Mouse (Mus musculus) forebrain, embryonic 10.5 days (tissue): ENCODE results near the gene 1700102P08Rik. TPM values are rescaled to one million over a fixed set of nuclear protein-coding genes. Genes with fewer than 3 reads are reported as not detected.

Experiments
- DNase-seq: peaks from one replicate; pipeline ENCODE4 v3.0.0-alpha.2; 2017; ENCODE audit warnings: low spot score; ENCODE audit errors: extremely low spot score
- H3K27ac ChIP-seq: fragments of 300-500 bp; sonication (generic); 2 replicates; pipeline ENCODE4 v1.5.1; 2016; ENCODE audit warnings: mild to moderate bottlenecking
- H3K27me3 ChIP-seq: fragments of 300-500 bp; sonication (generic); 2 replicates; pipeline ENCODE4 v1.6.1; 2016; ENCODE audit warnings: mild to moderate bottlenecking; ENCODE audit not compliant: poor library complexity, severe bottlenecking
- H3K36me3 ChIP-seq: fragments of 300-500 bp; sonication (generic); replicated peaks from 2 replicates; pipeline ENCODE4 v1.6.1; 2016; ENCODE audit warnings: mild to moderate bottlenecking, moderate library complexity
- H3K4me1 ChIP-seq: fragments of 300-500 bp; sonication (generic); 2 replicates; pipeline ENCODE4 v1.6.1; 2016
- H3K4me3 ChIP-seq: fragments of 300-500 bp; sonication (generic); 2 replicates; pipeline ENCODE4 v1.5.1; 2016; ENCODE audit warnings: mild to moderate bottlenecking, moderate library complexity
- H3K9me3 ChIP-seq: fragments of 300-500 bp; sonication (generic); 2 replicates; pipeline ENCODE4 v1.6.1; 2016; ENCODE audit warnings: mild to moderate bottlenecking, moderate library complexity
- WGBS: fragments of 180-500 bp; shearing (Covaris S2); methylation state at CpG from one replicate; pipeline ENCODE4 v1.1.7; 2016; 5-methylcytosine and 5-hydroxymethylcytosine counted together
- polyA plus RNA-seq: library from polyadenylated mRNA; unstranded; fragments of >200 nt; fragmentation: Nextera tagmentation; extraction: Ambion mirVana; gene quantifications from 2 replicates; pipeline ENCODE4 v1.2.1, GENCODE M21; 2016

Gene 1700102P08Rik
- polyA plus RNA-seq: 0.60 and 0.65 TPM in 2 replicates

- Histone ChIP-seq H3K4me3 (no peak within 1 kb of the TSS), H3K9me3 (no peaks in the 10 kb centered on the region), H3K4me1 (peaks cover 7% of the 10 kb centered on the region), H3K36me3 (peaks cover 66% of the 10 kb centered on the region), H3K27ac (peak within 1 kb of the TSS; percentile 77), H3K27me3 (no peaks in the 10 kb centered on the region)
- WGBS: 41% methylated on average over 18 of the region's 18 CpGs
- DNase-seq: no peak
Measured at GRCm38 (mm10) chr9:108392676-108393075, at the start of gene 1700102P08Rik. Gene 1700102P08Rik, plus strand, starts transcription at chr9:108392805.

- H3K27me3 ChIP-seq: no peaks in the 10 kb centered on the region
- no peaks in the 10 kb centered on the region for H3K9me3 ChIP-seq
- no peak overlapping the region for H3K4me3 ChIP-seq
- H3K36me3 ChIP-seq: peaks cover 20% of the 10 kb centered on the region
- H3K27ac ChIP-seq: 0 out of 2 replicates have a peak overlapping the region, but pooled peaks have one; percentile 16
- H3K4me1 ChIP-seq: peaks cover 44% of the 10 kb centered on the region
- WGBS: 79% methylated on average over 3 of the region's 3 CpGs
- no peak for DNase-seq
Measured at GRCm38 (mm10) chr9:108343331-108343730, 49.3 kb upstream of the 1700102P08Rik start.

- no peak for DNase-seq
- Histone ChIP-seq H3K27me3 (no peaks in the 10 kb centered on the region), H3K27ac (0 out of 2 replicates have a peak overlapping the region, but pooled peaks have one; percentile 16), H3K36me3 (peaks cover 17% of the 10 kb centered on the region), H3K4me3 (no peak overlapping the region), H3K4me1 (peaks cover 44% of the 10 kb centered on the region), H3K9me3 (no peaks in the 10 kb centered on the region)
- 97% methylated on average over 1 of the region's 1 CpGs for WGBS
Measured at GRCm38 (mm10) chr9:108343835-108344234, 48.8 kb upstream of the 1700102P08Rik start.

GRCm38 (mm10) chr9:108344471-108344870, 48.1 kb upstream of the 1700102P08Rik start:
- H3K9me3 ChIP-seq: no peaks in the 10 kb centered on the region
- 86% methylated on average over 4 of the region's 4 CpGs for WGBS
- no peak for DNase-seq
- peaks cover 17% of the 10 kb centered on the region for H3K36me3 ChIP-seq
- H3K27ac ChIP-seq: no peak overlapping the region
- H3K27me3 ChIP-seq: no peaks in the 10 kb centered on the region
- H3K4me1 ChIP-seq: peaks cover 46% of the 10 kb centered on the region
- no peak overlapping the region for H3K4me3 ChIP-seq

GRCm38 (mm10) chr9:108347024-108347423, 45.6 kb upstream of the 1700102P08Rik start:
- WGBS: 9% methylated on average over 11 of the region's 11 CpGs
- H3K4me3 ChIP-seq: peak overlapping the region; percentile 91
- no peak for DNase-seq
- H3K27ac ChIP-seq: peak overlapping the region; percentile 96
- H3K4me1 ChIP-seq: peaks cover 24% of the 10 kb centered on the region
- H3K36me3 ChIP-seq: peaks cover 24% of the 10 kb centered on the region
- H3K27me3 ChIP-seq: no peaks in the 10 kb centered on the region
- H3K9me3 ChIP-seq: no peaks in the 10 kb centered on the region

GRCm38 (mm10) chr9:108347540-108348289, 44.9 kb upstream of the 1700102P08Rik start, which contains the start of gene Usp4:
Gene Usp4, plus strand, starts transcription at chr9:108347853.
- Histone ChIP-seq H3K4me1 (peaks cover 21% of the 10 kb centered on the region), H3K27me3 (no peaks in the 10 kb centered on the region), H3K27ac (peak within 1 kb of the TSS; percentile 96), H3K9me3 (no peaks in the 10 kb centered on the region), H3K4me3 (peak within 1 kb of the TSS; percentile 91), H3K36me3 (peaks cover 31% of the 10 kb centered on the region)
- peak; percentile 87 for DNase-seq
- under 1% methylated on average over 75 of the region's 75 CpGs for WGBS

GRCm38 (mm10) chr9:108348290-108348680, 44.3 kb upstream of the 1700102P08Rik start:
- Histone ChIP-seq H3K4me1 (peaks cover 21% of the 10 kb centered on the region), H3K4me3 (peak overlapping the region; percentile 91), H3K27ac (peak overlapping the region; percentile 96), H3K36me3 (peaks cover 36% of the 10 kb centered on the region), H3K27me3 (no peaks in the 10 kb centered on the region), H3K9me3 (no peaks in the 10 kb centered on the region)
- DNase-seq: no peak
- 12% methylated on average over 14 of the region's 14 CpGs for WGBS

- Histone ChIP-seq H3K4me1 (peaks cover 21% of the 10 kb centered on the region), H3K4me3 (no peak overlapping the region), H3K27me3 (no peaks in the 10 kb centered on the region), H3K27ac (no peak overlapping the region), H3K9me3 (no peaks in the 10 kb centered on the region), H3K36me3 (peaks cover 51% of the 10 kb centered on the region)
- DNase-seq: no peak
- WGBS: 93% methylated on average over 4 of the region's 4 CpGs
Measured at GRCm38 (mm10) chr9:108349727-108350126, 42.9 kb upstream of the 1700102P08Rik start.

GRCm38 (mm10) chr9:108378234-108378633, 14.4 kb upstream of the 1700102P08Rik start:
- Histone ChIP-seq H3K27me3 (no peaks in the 10 kb centered on the region), H3K27ac (no peak overlapping the region), H3K4me3 (no peak overlapping the region), H3K36me3 (peaks cover 96% of the 10 kb centered on the region), H3K4me1 (no peaks in the 10 kb centered on the region), H3K9me3 (no peaks in the 10 kb centered on the region)
- 93% methylated on average over 9 of the region's 9 CpGs for WGBS
- DNase-seq: no peak

GRCm38 (mm10) chr9:108378736-108379135, 13.9 kb upstream of the 1700102P08Rik start:
- DNase-seq: no peak
- H3K4me1 ChIP-seq: no peaks in the 10 kb centered on the region
- WGBS: 97% methylated on average over 5 of the region's 5 CpGs
- no peaks in the 10 kb centered on the region for H3K27me3 ChIP-seq
- no peak overlapping the region for H3K4me3 ChIP-seq
- H3K9me3 ChIP-seq: no peaks in the 10 kb centered on the region
- peaks cover 96% of the 10 kb centered on the region for H3K36me3 ChIP-seq
- no peak overlapping the region for H3K27ac ChIP-seq

- no peaks in the 10 kb centered on the region for H3K9me3 ChIP-seq
- DNase-seq: no peak
- WGBS: 92% methylated on average over 4 of the region's 4 CpGs
- peaks cover 96% of the 10 kb centered on the region for H3K36me3 ChIP-seq
- H3K27ac ChIP-seq: no peak overlapping the region
- H3K27me3 ChIP-seq: no peaks in the 10 kb centered on the region
- H3K4me1 ChIP-seq: no peaks in the 10 kb centered on the region
- H3K4me3 ChIP-seq: no peak overlapping the region
Measured at GRCm38 (mm10) chr9:108379294-108379693, 13.3 kb upstream of the 1700102P08Rik start.

GRCm38 (mm10) chr9:108381382-108381781, 11.2 kb upstream of the 1700102P08Rik start:
- Histone ChIP-seq H3K36me3 (peaks cover 96% of the 10 kb centered on the region), H3K27me3 (no peaks in the 10 kb centered on the region), H3K4me1 (no peaks in the 10 kb centered on the region), H3K27ac (no peak overlapping the region), H3K9me3 (no peaks in the 10 kb centered on the region), H3K4me3 (no peak overlapping the region)
- WGBS: 96% methylated on average over 9 of the region's 9 CpGs
- DNase-seq: no peak

GRCm38 (mm10) chr9:108385006-108385405, 7.6 kb upstream of the 1700102P08Rik start:
- no peak for DNase-seq
- H3K27me3 ChIP-seq: no peaks in the 10 kb centered on the region
- H3K4me1 ChIP-seq: no peaks in the 10 kb centered on the region

More at GRCm38 (mm10) chr9:108385006-108385405, 7.6 kb upstream of the 1700102P08Rik start:
- H3K36me3 ChIP-seq: peaks cover 95% of the 10 kb centered on the region
- 73% methylated on average over 7 of the region's 7 CpGs for WGBS
- no peaks in the 10 kb centered on the region for H3K9me3 ChIP-seq
- H3K4me3 ChIP-seq: no peak overlapping the region
- no peak overlapping the region for H3K27ac ChIP-seq
